Mouse (Mus musculus) heart, adult 18-20 months (tissue): ENCODE data around the gene Hip1. TPM values are rescaled to one million over a fixed set of nuclear protein-coding genes. Genes with fewer than 3 reads are reported as not detected.
A peak's percentile ranks its signal among the peaks of the same experiment; 100 is the strongest.
"Not testable (repeated sequence)": the region's sequence is repeated elsewhere in the genome, so short reads cannot be mapped to it uniquely, and the experiment has no call there.

Experiments
- DNase-seq, 2 experiments: peaks; one replicate each; pipeline ENCODE4 v3.0.0; 2021 to 2022; ENCODE audit warnings: mixed read lengths in 1 of 2
- microRNA-seq, 2 experiments: library from miRNA; unstranded; fragments of <30 nt; microRNA quantifications; one replicate each; pipeline ENCODE4 v1.2.0; 2022
- total RNA-seq, 2 experiments: library from RNA; stranded (reverse); gene quantifications; 2 replicates each; pipeline ENCODE4 v1.2.3; 2021

Hip1 gene
- total RNA-seq, 2 experiments from 2014 or later: 19.9 to 24.4 TPM

DNA sequence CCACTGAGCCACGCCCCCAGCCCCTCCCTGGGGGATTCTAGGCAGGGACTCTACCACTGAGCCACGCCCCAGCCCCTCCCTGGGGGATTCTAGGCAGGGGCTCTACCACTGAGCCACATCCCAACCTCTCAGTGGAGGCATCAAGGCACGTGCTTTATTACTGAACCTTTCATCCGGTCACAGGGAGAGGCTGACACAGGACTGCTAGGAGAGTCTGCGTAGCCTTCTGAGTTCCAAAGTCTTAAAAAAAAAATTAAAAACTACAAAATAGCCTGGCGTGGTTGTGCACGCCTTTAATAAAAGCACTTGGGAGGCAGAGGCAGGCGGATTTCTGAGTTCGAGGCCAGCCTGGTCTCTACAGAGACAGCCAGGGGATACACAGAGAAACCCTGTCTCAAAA lies 175.7 kb downstream of the Hip1 start:
- not testable (repeated sequence) for DNase-seq

DNA sequence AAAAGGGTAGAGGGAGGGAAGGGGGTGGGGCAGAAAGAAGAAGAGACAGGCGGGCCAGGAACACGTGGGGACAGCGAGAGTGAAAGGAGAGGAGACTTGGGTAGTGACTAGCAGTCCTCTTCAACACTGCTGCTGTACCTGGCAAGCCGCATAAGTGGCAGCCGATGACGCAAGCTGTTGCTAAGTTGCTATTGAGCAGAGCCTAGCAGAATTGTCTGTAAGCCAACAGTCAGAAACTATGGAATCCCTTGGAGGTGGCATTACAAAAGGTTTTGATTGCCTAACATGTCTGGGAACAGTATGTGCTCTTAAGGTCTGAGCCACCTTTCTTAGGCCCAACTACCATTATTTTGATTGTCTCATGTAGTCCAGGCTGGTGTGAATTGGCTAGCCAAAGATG lies 176.6 kb downstream of the Hip1 start:
- no peak for DNase-seq

DNA sequence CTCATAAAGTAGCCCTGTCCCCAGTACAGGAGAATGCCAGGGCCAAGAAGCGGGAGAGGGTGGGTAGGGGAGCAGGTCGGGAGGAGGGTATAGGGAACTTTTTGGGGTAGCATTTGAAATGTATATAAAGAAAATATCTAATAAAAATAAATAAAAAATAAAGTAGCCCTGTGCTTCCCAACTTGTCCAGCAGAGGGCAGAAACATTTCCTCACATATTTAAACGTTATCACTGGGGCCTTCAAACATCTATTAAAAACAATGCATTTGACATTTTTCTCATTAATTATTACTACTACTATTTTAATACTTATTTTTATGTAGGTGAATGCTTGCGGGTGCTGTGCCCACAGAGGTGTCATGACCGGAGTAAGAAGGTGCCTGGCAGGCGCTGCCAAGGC lies 177.1 kb downstream of the Hip1 start:
- DNase-seq: peak in 1 of 2 experiments; percentile 36

DNA sequence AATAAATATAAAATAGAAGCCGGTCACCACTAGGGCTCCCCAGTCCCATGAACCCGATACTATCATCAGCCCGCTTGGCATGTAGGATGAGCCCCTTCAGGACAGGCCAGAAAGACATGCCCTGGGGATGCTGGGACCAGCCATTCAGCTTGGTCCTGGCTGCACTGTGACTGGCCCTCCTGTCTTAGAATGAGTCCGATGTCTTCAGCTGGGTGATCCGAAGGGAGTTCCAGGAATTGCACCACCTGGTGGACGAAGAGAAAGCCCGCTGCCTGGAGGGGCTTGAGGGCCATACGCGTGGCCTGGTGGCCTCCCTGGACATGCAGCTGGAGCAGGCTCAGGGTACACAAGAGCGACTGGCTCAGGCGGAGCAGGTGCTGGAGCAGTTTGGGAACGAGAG lies 181.4 kb downstream of the Hip1 start:
- no peak for DNase-seq

DNA sequence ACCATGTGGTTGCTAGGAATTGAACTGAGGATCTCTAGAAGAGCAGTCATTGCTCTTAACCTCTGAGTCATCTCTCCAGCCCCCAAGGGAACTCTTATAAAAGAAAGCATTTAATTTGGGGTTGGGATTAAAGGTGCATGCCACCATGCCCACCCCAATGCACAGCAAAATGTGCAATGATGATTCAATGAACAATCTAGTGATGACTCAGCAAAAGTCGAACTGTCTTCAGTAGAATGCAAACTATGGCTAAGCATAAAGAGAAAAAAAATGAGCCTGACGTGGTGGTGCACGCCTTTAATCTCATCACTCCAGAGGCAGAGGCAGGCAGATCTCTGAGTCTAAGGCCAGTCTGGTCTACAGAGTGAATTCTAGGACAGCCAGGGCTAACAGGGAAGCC lies 182.3 kb downstream of the Hip1 start:
- DNase-seq: no peak

DNA sequence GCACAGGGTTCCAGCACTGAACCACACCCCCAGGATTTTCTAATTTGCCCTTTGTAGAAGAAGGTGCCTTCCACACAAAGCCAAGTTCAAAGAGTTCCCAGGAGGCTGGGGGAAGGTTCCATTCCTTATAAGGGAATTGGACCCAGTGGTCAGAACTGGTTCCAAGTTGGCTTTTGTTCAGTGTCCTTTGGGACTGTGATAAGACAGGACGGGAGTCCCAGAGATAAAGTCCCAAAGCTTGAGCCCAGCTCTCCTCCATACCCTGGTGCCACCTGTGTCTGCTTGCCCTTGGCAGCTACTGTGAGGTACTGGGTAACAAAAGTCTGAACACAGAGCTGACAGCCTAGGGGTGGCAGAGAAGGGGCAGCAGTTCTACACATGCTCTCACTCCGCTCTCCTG lies 185.1 kb downstream of the Hip1 start:
- DNase-seq: peak; percentile 72 to 86

DNA sequence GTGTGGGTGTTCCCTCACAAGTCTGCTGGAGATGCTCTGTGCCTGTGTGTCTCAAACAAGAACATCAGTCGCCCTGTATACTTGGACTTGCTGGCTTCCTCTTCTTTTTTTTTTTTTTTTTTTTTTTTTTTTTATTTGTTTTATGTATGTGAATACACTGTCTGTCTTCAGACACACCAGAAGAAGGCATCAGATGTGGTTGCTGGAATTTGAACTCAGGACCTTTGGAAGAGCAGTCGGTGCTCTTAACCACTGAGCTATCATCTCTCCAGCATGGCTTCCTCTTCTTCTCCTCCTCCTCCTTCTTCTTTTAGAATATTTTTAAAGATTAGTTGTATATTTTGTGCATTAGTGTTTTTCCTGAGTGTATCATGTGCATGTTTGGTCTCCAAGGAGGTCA lies 187.4 kb downstream of the Hip1 start:
- DNase-seq: peak in 1 of 2 experiments; percentile 57

Small RNA genes within 50 kb of the gene (microRNA-seq; reads per million reads assigned to microRNA genes)
- 0.54 to 1.1 reads per million in 2 experiments for gene Mir7033

Other genes starting within 250 kb of the Hip1 start
- gene Fkbp6, start 195.1 kb downstream of the Hip1 start, total RNA-seq: under 1 TPM; 0.36 to 0.57 TPM
- gene Trim50, start 191.8 kb downstream of the Hip1 start, total RNA-seq: under 1 TPM in 1 of 2 experiments, not detected in 1; 0.40 TPM
- gene Nsun5, start 175.2 kb downstream of the Hip1 start, total RNA-seq: 10 to 100 TPM; 17.1 TPM
- gene Pom121, start 150.6 kb downstream of the Hip1 start, total RNA-seq: 10 to 100 TPM; 11.4 to 12.4 TPM
- not detected for gene Ccl26, start 18.4 kb upstream of the Hip1 start, total RNA-seq
- gene Ccl24, start 27.9 kb upstream of the Hip1 start, total RNA-seq: 1 to 10 TPM; 2.3 to 2.7 TPM
- 10 to 100 TPM; 24.2 to 26.8 TPM for gene Rhbdd2, start 87.5 kb upstream of the Hip1 start, total RNA-seq
- gene Por, start 124.9 kb upstream of the Hip1 start, total RNA-seq: 10 to 100 TPM; 66.4 to 82.7 TPM
- 10 to 100 TPM; 14.3 to 16.3 TPM for gene Tmem120a, start 199.3 kb upstream of the Hip1 start, total RNA-seq
- gene Styxl1, start 233.3 kb upstream of the Hip1 start, total RNA-seq: not detected
- gene Mdh2, start 233.4 kb upstream of the Hip1 start, total RNA-seq: 1,000 to 10,000 TPM; 1,865 to 1,976 TPM